Mouse (Mus musculus) liver, embryonic 14.5 days (tissue): ENCODE data around the gene Nccrp1.

Source experiments
- CTCF ChIP-seq: IDR thresholded peaks from 2 replicates; pipeline ENCODE4 v1.5.1; 2016; ENCODE audit warnings: antibody characterized with exemption, low read depth, control low read depth
- EP300 ChIP-seq: IDR thresholded peaks from 2 replicates; pipeline ENCODE4 v1.6.1; 2016; ENCODE audit warnings: antibody characterized with exemption, low read depth

- TF ChIP-seq CTCF (no peak), EP300 (no peak)
Observed at GRCm38 (mm10) chr7:28579826-28580225, 32.8 kb upstream of the Nccrp1 start.
